Mouse (Mus musculus): ENCODE data around the gene Tcf20.

DNA sequence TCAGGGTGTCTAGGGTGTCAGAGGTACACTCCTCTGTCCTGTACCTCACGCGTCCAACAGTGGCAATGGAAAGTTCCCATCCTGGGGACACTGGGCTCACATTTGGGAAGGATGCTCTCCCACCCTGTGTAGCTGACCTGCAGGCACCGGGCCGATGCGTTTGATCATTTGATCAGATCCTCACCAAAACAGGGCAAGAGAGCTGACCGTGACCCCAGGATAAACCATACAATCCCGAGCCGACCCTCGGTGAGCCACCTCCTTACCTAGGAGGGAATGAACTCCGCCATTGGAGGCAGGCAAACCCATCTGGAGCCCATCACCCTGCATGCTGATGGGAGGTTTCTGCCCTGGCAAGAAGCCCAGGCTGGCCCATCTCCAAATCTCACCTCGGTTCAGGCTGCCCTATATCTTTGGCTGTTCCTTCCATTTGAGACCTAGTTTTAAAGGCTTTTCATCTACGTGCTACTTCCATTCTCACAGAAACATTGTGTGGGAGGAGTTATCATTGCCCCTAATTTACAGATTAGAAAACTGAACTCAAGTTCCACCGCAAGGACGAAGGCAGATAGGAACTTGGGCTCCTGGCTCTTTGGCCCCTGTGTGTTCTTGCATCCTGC is 49.3 kb upstream of the Tcf20 start:
- no peak for TF ChIP-seq CTCF (IDR thresholded peaks at IDR 0.05; ENCODE audit: low read depth)
- no peak for TF ChIP-seq EP300 (IDR thresholded peaks at IDR 0.05; ENCODE audit: low read depth)

All from liver, embryonic 14.5 days (tissue).